Comparison of ENCODE assay signal across 20 mouse cellular contexts in the genomic region with DNA sequence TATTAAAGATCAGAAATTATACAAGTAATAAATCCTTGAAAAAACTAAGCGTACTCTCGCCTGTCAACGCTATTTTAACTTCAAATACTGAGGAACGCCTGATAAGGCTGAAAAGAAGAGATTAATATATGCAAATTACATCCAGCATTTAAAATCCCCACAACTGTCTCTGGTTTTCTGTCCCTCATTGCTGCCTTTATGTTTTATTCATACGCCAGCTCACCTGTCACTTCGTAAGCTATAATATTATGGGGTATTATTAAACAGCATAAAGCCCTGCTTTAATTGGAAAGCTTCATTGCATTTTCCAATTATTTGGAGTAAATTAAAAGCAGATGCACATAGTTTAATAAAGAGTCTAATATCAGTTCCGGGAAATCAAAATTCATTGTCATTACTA.
A peak's percentile ranks its signal among the peaks of the same experiment; 100 is the strongest.
DNase-seq lines count a peak whose midpoint lies in the region; ATAC-seq lines count a peak whose summit lies in the region.
"Had no signal": no experiment of that assay in that cellular context is flagged by ENCODE, and none has a peak within 500 bp of the region (broad histone marks: within the 10 kb centered on the region; RNA-seq: fewer than 3 reads in every experiment).

No protein-coding gene starts in this region.

- H3K27me3 ChIP-seq in forebrain, embryonic 10.5 days (ENCODE audit: poor library complexity, severe bottlenecking) = peaks cover 40% of the 10 kb centered on the region
- H3K27me3 ChIP-seq in forebrain, embryonic 11.5 days (ENCODE audit: control insufficient read depth, insufficient read depth, low read length) = no peaks in the 10 kb centered on the region
- H3K27me3 ChIP-seq in limb, embryonic 10.5 days (ENCODE audit: low read depth, poor library complexity, severe bottlenecking) = no peaks in the 10 kb centered on the region
- H3K27me3 ChIP-seq: embryonic facial prominence, embryonic 12.5 days had no signal

- H3K4me2 ChIP-seq in forebrain, embryonic 11.5 days (ENCODE audit: low read depth, low read length, severe bottlenecking) = no peak overlapping the region
- H3K4me2 ChIP-seq: embryonic facial prominence, embryonic 12.5 days; liver, embryonic 11.5 days had no signal

- H3K9ac ChIP-seq in forebrain, embryonic 11.5 days (ENCODE audit: low read length) = no peak overlapping the region
- H3K9ac ChIP-seq: embryonic facial prominence, embryonic 12.5 days had no signal

- H3K4me1 ChIP-seq in forebrain, embryonic 10.5 days = peaks cover 87% of the 10 kb centered on the region
- H3K4me1 ChIP-seq in forebrain, embryonic 11.5 days (replicated peaks; ENCODE audit: control insufficient read depth, insufficient read depth, low read length) = peaks cover 17% of the 10 kb centered on the region
- H3K4me1 ChIP-seq in limb, embryonic 10.5 days = peaks cover 70% of the 10 kb centered on the region

- H3K9me3 ChIP-seq in forebrain, embryonic 10.5 days = no peaks in the 10 kb centered on the region
- no peaks in the 10 kb centered on the region for H3K9me3 ChIP-seq in forebrain, embryonic 11.5 days (ENCODE audit: control insufficient read depth, low read length)
- H3K9me3 ChIP-seq in limb, embryonic 10.5 days (replicated peaks) = no peaks in the 10 kb centered on the region
- H3K9me3 ChIP-seq: embryonic facial prominence, embryonic 12.5 days; heart, embryonic 10.5 days had no signal

- H3K36me3 ChIP-seq in forebrain, embryonic 10.5 days (replicated peaks) = peaks cover 6% of the 10 kb centered on the region; the same call in 1 of the 2 replicates
- no peaks in the 10 kb centered on the region for H3K36me3 ChIP-seq in forebrain, embryonic 11.5 days (ENCODE audit: control insufficient read depth, insufficient read depth, low read length)
- peaks cover 2% of the 10 kb centered on the region; the same call in 1 of the 2 replicates for H3K36me3 ChIP-seq in limb, embryonic 10.5 days
- H3K36me3 ChIP-seq: heart, embryonic 10.5 days had no signal

- DNase-seq in forebrain, embryonic 10.5 days (ENCODE audit: extremely low spot score, low spot score) = no peak
- no peak for DNase-seq in forebrain, embryonic 11.5 days (ENCODE audit: low spot score)
- peak; percentile 11 for DNase-seq in retina, postnatal 1 day
- DNase-seq in retina, embryonic 14.5 days (ENCODE audit: low spot score) = no peak
- no peak for DNase-seq in limb, embryonic 10.5 days (ENCODE audit: low spot score)
- no peak for DNase-seq in lung, adult 18-20 months
- DNase-seq in cerebellum, postnatal 36 days = no peak
- DNase-seq in frontal cortex, adult 2 months (ENCODE audit: extremely low spot score in 1 of 2, low spot score in 1 of 2) = no peak
- DNase-seq: adrenal gland, adult 8-10 months; cerebellum, adult 9-10 months; gastrocnemius, postnatal 25 days; heart, postnatal 10 days; kidney, adult 18-20 months; lung, adult 2 months; thymus, postnatal 36 days had no signal

- no peak overlapping the region; the same call in 1 of the 2 replicates for H3K4me3 ChIP-seq in forebrain, embryonic 10.5 days
- H3K4me3 ChIP-seq in forebrain, embryonic 11.5 days (ENCODE audit: low read depth, low read length) = no peak overlapping the region
- no peak overlapping the region for H3K4me3 ChIP-seq in limb, embryonic 10.5 days
- H3K4me3 ChIP-seq: embryonic facial prominence, embryonic 12.5 days; erythroblast, embryonic 14.5 days; heart, embryonic 10.5 days had no signal

- no peak for ATAC-seq in forebrain, embryonic 11.5 days (replicated peaks; ENCODE audit: low FRiP score)

- 80% methylated on average over 7 of the region's 7 CpGs for WGBS in forebrain, embryonic 10.5 days
- WGBS in forebrain, embryonic 11.5 days = 57% methylated on average over 7 of the region's 7 CpGs
- 79% methylated on average over 7 of the region's 7 CpGs for WGBS in limb, embryonic 10.5 days

- peak overlapping the region; percentile 75; the same call in 1 of the 2 replicates for H3K27ac ChIP-seq in forebrain, embryonic 10.5 days
- no peak overlapping the region; the same call in 1 of the 2 replicates for H3K27ac ChIP-seq in forebrain, embryonic 11.5 days (ENCODE audit: low read depth, low read length)
- peak overlapping the region; percentile 89 for H3K27ac ChIP-seq in limb, embryonic 10.5 days
- H3K27ac ChIP-seq: embryonic facial prominence, embryonic 12.5 days; heart, embryonic 10.5 days; kidney, postnatal 0 days had no signal
